Mouse (Mus musculus) G1E (cell line): Measurements from ENCODE around the gene Camk2n1.

ENCODE experiments used
- CTCF ChIP-seq: IDR thresholded peaks from 2 replicates; pipeline ENCODE4 v1.5.1; 2012; ENCODE audit warnings: low read depth, low read length, inconsistent platforms, mixed read lengths
- TAL1 ChIP-seq: conservative IDR thresholded peaks from 2 replicates; pipeline ENCODE4 v1.6.1; 2012; ENCODE audit warnings: low read depth, low read length, inconsistent platforms, mixed read lengths

DNA sequence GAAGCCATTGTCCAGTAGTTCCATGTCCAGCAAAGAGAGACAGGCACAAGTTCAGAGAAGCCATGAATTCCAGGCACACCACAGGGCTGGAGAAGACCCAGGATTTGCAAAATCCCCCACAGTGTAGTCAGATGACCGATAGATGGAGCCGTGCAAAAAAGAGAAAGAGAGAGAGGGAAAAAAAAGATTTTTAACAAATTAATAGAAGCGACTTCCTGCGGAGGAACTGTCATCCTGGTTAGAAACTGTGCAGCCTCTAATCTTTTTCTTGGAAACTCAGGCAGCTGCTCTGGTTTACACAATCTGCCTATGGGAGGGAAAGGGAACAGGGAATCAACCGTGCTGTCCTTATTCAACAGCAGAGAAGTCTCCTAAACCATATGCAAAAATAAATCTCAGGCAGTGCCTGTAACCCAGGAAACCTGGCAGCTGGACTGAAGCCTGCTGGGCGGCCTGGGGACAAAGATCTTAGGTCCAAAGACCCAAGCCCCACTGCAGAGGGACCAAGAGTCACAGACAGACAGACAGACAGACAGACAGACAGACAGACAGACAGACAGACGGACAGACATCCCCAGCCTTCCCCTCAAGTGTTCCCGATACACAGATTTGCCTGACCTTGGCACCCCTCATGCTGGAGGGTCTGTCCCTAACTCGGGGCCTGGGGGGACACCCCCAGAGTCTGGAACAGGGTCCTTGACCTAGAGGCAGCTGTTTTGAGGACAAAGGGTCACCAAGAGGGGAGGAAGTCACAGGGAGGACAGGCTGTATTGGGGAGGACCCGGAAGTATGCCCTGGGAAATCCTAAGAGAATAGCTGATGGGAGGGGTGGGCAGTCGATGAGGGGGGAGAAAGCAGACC, 9.1 kb downstream of the Camk2n1 start:
- TF ChIP-seq CTCF (no peak), TAL1 (no peak)
